Mouse (Mus musculus): Measurements from ENCODE around the gene Negr1. TPM values are rescaled to one million over a fixed set of nuclear protein-coding genes. Genes with fewer than 3 reads are reported as not detected.

Negr1 gene
- polyA plus RNA-seq, 1 experiment from 2014 or later: 5.3 TPM

DNA sequence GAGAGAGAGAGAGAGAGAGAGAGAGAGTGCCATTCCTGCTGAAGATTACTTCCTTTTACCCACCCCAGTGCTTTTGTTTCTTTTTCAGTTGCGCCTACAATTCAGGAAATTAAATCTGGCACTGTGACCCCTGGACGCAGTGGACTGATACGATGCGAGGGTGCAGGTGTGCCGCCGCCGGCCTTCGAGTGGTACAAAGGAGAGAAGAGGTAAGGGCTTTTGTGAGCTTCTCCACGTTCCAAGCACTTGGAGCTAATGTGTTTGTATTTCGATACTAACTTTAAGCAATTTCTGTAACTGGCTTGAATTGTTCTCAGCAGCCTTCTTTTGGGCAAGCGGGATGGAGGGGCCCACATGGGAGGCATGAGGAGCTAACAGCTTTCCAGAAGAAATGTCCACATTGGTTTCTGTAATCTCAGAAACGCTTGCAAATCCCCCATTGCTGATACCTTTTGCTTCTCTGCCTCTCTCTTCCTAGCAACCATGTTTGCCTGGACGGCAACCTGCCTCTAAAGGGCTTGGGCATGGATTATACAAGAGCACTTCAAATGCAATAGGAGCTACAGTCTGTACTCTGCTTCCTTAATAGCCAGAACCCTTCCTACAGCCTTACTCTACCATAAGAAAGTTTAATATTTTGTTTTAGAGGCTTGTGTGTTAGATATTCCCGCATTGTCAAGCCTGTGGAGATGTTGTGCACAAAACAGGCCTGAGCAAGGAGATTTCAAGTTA is 584.7 kb downstream of the Negr1 start:
- ATAC-seq (ENCODE audit: insufficient read depth, low FRiP score): no peak
- no peaks in the 10 kb centered on the region for H3K27me3 ChIP-seq (ENCODE audit: control insufficient read depth, insufficient read depth, low read length)
- WGBS: 80% methylated on average over 14 of the region's 14 CpGs
- no peak overlapping the region for H3K9ac ChIP-seq (ENCODE audit: low read length)
- H3K4me2 ChIP-seq (ENCODE audit: low read depth, low read length): no peak overlapping the region
- H3K9me3 ChIP-seq (replicated peaks; ENCODE audit: control insufficient read depth, low read length): no peaks in the 10 kb centered on the region
- no peaks in the 10 kb centered on the region for H3K4me1 ChIP-seq (ENCODE audit: control insufficient read depth, insufficient read depth, low read length)
- H3K4me3 ChIP-seq (replicated peaks; ENCODE audit: low read length): no peak overlapping the region
- no peaks in the 10 kb centered on the region for H3K36me3 ChIP-seq (ENCODE audit: control insufficient read depth, insufficient read depth, low read length)
- H3K27ac ChIP-seq (ENCODE audit: low read length): no peak overlapping the region

DNA sequence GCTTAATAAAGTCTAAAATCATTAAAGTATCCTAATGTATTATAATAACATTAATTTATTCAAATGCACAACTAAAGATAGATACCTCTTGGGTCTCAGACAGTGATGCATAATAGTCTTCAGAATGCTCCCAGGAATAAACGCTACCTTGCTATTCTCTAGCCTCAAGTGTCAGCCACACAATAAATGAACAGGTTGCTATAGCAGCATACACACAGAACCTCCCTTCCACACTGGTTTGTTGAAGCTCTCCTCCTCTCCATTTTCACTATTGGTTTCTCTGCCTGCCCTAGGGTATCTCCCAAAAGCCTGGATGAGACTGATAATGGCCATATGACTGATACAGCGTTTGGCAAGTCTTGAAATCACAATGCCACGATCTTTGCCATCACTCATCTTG is 593.3 kb downstream of the Negr1 start:
- no peaks in the 10 kb centered on the region for H3K4me1 ChIP-seq (ENCODE audit: control insufficient read depth, insufficient read depth, low read length)
- WGBS: 70% methylated on average over 3 of the region's 3 CpGs
- no peak overlapping the region for H3K4me2 ChIP-seq (ENCODE audit: low read depth, low read length)
- no peak overlapping the region for H3K9ac ChIP-seq (ENCODE audit: low read length)
- no peak for ATAC-seq (ENCODE audit: insufficient read depth, low FRiP score)
- H3K4me3 ChIP-seq (replicated peaks; ENCODE audit: low read length): no peak overlapping the region
- H3K27ac ChIP-seq (ENCODE audit: low read length): no peak overlapping the region
- H3K27me3 ChIP-seq (ENCODE audit: control insufficient read depth, insufficient read depth, low read length): no peaks in the 10 kb centered on the region
- H3K36me3 ChIP-seq (ENCODE audit: control insufficient read depth, insufficient read depth, low read length): no peaks in the 10 kb centered on the region
- H3K9me3 ChIP-seq (replicated peaks; ENCODE audit: control insufficient read depth, low read length): no peaks in the 10 kb centered on the region

GRCm38 (mm10) chr3:157155513-157155912 is 593.9 kb downstream of the Negr1 start:
- H3K4me1 ChIP-seq (ENCODE audit: control insufficient read depth, insufficient read depth, low read length): no peaks in the 10 kb centered on the region
- H3K27ac ChIP-seq (ENCODE audit: low read length): no peak overlapping the region
- no peak overlapping the region for H3K9ac ChIP-seq (ENCODE audit: low read length)
- H3K4me3 ChIP-seq (replicated peaks; ENCODE audit: low read length): no peak overlapping the region
- no peaks in the 10 kb centered on the region for H3K27me3 ChIP-seq (ENCODE audit: control insufficient read depth, insufficient read depth, low read length)
- H3K36me3 ChIP-seq (ENCODE audit: control insufficient read depth, insufficient read depth, low read length): no peaks in the 10 kb centered on the region
- no peak for ATAC-seq (ENCODE audit: insufficient read depth, low FRiP score)
- no peak overlapping the region for H3K4me2 ChIP-seq (ENCODE audit: low read depth, low read length)
- H3K9me3 ChIP-seq (replicated peaks; ENCODE audit: control insufficient read depth, low read length): no peaks in the 10 kb centered on the region

- Histone ChIP-seq H3K27ac (ENCODE audit: low read length) (no peak overlapping the region), H3K36me3 (ENCODE audit: control insufficient read depth, insufficient read depth, low read length) (no peaks in the 10 kb centered on the region), H3K9me3 (replicated peaks; ENCODE audit: control insufficient read depth, low read length) (no peaks in the 10 kb centered on the region), H3K4me1 (ENCODE audit: control insufficient read depth, insufficient read depth, low read length) (no peaks in the 10 kb centered on the region), H3K9ac (ENCODE audit: low read length) (no peak overlapping the region), H3K4me2 (ENCODE audit: low read depth, low read length) (no peak overlapping the region), H3K4me3 (replicated peaks; ENCODE audit: low read length) (no peak overlapping the region), H3K27me3 (ENCODE audit: control insufficient read depth, insufficient read depth, low read length) (no peaks in the 10 kb centered on the region)
- WGBS: 92% methylated on average over 3 of the region's 3 CpGs
- no peak for ATAC-seq (ENCODE audit: insufficient read depth, low FRiP score)
Measured at GRCm38 (mm10) chr3:157164840-157165595, 603.4 kb downstream of the Negr1 start.

GRCm38 (mm10) chr3:157181975-157182374 is 620.4 kb downstream of the Negr1 start:
- Histone ChIP-seq H3K4me1 (ENCODE audit: control insufficient read depth, insufficient read depth, low read length) (no peaks in the 10 kb centered on the region), H3K9me3 (replicated peaks; ENCODE audit: control insufficient read depth, low read length) (no peaks in the 10 kb centered on the region), H3K9ac (ENCODE audit: low read length) (no peak overlapping the region), H3K36me3 (ENCODE audit: control insufficient read depth, insufficient read depth, low read length) (no peaks in the 10 kb centered on the region), H3K27ac (ENCODE audit: low read length) (no peak overlapping the region), H3K27me3 (ENCODE audit: control insufficient read depth, insufficient read depth, low read length) (no peaks in the 10 kb centered on the region), H3K4me2 (ENCODE audit: low read depth, low read length) (no peak overlapping the region), H3K4me3 (replicated peaks; ENCODE audit: low read length) (no peak overlapping the region)
- ATAC-seq (ENCODE audit: insufficient read depth, low FRiP score): no peak
- 71% methylated on average over 2 of the region's 2 CpGs for WGBS

DNA sequence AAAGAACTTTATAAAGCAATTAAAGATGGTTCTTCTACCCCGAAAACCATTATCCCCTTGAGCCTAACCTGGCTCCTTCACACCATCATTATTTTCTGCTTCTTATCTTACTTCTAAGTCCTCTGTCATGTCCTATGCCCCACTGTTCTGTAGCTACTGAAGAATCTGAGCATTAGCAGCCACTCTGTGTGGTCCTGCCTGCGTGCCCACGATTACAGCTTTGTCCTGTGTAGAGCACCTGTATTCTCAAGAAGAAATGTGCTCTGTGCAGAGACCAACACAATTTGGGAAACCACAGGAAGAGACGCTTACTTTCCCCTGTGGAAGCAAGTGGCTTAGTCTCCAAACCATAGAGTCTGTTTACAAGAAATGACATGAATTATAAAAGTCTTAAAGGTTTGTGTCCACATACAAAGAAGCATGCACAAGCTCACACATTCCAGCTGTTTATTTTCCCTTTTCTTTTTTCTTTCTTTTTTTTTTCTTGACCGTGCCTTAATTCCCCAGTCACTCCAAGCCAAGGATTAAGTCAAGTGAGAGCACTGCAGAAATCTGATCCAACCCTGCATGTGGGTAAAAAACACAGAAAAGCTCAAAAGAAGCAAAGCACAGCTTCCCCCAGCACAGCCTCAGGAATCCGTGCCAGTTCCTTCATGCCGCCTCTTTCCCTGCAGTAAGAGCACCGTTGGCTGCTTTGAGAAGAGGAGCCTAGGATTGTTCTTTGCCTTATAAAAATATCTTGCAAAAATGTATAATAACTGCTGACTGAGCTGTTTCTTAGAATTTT is 627.5 kb downstream of the Negr1 start:
- 45% methylated on average over 8 of the region's 8 CpGs for WGBS
- H3K4me1 ChIP-seq (ENCODE audit: control insufficient read depth, insufficient read depth, low read length): peaks cover 4% of the 10 kb centered on the region; the same call in 1 of the 2 replicates
- H3K4me2 ChIP-seq (ENCODE audit: low read depth, low read length): no peak overlapping the region
- H3K9me3 ChIP-seq (replicated peaks; ENCODE audit: control insufficient read depth, low read length): no peaks in the 10 kb centered on the region
- no peak overlapping the region for H3K27ac ChIP-seq (ENCODE audit: low read length)
- no peaks in the 10 kb centered on the region for H3K36me3 ChIP-seq (ENCODE audit: control insufficient read depth, insufficient read depth, low read length)
- no peak for ATAC-seq (ENCODE audit: insufficient read depth, low FRiP score)
- H3K9ac ChIP-seq (ENCODE audit: low read length): no peak overlapping the region
- no peaks in the 10 kb centered on the region for H3K27me3 ChIP-seq (ENCODE audit: control insufficient read depth, insufficient read depth, low read length)
- H3K4me3 ChIP-seq (replicated peaks; ENCODE audit: low read length): no peak overlapping the region

DNA sequence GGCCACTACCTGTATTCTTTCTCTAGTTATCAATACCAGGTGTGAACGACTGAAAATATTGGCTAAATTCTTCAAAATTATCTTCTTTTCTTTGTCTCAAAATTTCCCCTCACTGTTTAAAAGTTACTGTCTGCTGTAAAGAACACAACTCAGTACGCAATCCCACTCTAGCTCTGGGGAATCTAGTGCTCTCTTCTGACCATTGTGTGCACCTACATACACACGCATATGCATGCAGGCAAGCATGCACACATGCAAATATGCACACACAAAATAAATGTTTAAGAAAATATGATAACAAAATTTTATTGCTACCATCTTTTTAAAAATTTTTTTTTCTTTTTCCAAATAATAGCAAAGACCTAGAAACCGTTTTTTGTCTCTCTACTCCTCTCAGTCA is 628.2 kb downstream of the Negr1 start:
- H3K9me3 ChIP-seq (replicated peaks; ENCODE audit: control insufficient read depth, low read length): no peaks in the 10 kb centered on the region
- WGBS: 83% methylated on average over 4 of the region's 4 CpGs
- H3K9ac ChIP-seq (ENCODE audit: low read length): no peak overlapping the region
- H3K4me1 ChIP-seq (ENCODE audit: control insufficient read depth, insufficient read depth, low read length): peaks cover 4% of the 10 kb centered on the region; the same call in 1 of the 2 replicates
- no peak overlapping the region for H3K27ac ChIP-seq (ENCODE audit: low read length)
- H3K27me3 ChIP-seq (ENCODE audit: control insufficient read depth, insufficient read depth, low read length): no peaks in the 10 kb centered on the region
- no peak overlapping the region for H3K4me3 ChIP-seq (replicated peaks; ENCODE audit: low read length)
- ATAC-seq (ENCODE audit: insufficient read depth, low FRiP score): no peak
- H3K4me2 ChIP-seq (ENCODE audit: low read depth, low read length): no peak overlapping the region
- H3K36me3 ChIP-seq (ENCODE audit: control insufficient read depth, insufficient read depth, low read length): no peaks in the 10 kb centered on the region

DNA sequence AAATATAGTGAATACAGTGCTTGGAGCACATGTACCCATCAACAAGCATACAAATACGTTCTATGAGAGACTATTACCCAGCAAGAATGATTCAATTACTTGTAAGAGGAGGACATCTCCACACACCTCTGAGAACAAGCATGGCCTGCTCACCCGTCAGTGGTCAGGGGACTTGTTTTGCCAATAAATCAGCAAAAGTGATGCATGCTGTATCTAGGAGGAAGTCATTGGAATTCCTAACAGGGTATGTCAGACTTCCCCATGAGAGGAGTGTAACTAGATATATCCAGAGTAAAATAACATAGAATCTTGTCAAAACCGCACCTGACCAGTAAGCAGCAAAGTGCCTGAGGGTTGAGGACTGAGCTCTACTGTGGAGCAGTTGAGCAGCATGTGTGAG is 629.0 kb downstream of the Negr1 start:
- 60% methylated on average over 3 of the region's 3 CpGs for WGBS
- H3K9ac ChIP-seq (ENCODE audit: low read length): no peak overlapping the region
- H3K4me1 ChIP-seq (ENCODE audit: control insufficient read depth, insufficient read depth, low read length): peaks cover 4% of the 10 kb centered on the region; the same call in 1 of the 2 replicates
- no peak overlapping the region for H3K4me3 ChIP-seq (replicated peaks; ENCODE audit: low read length)
- H3K4me2 ChIP-seq (ENCODE audit: low read depth, low read length): no peak overlapping the region
- no peak overlapping the region for H3K27ac ChIP-seq (ENCODE audit: low read length)
- H3K9me3 ChIP-seq (replicated peaks; ENCODE audit: control insufficient read depth, low read length): no peaks in the 10 kb centered on the region
- no peaks in the 10 kb centered on the region for H3K27me3 ChIP-seq (ENCODE audit: control insufficient read depth, insufficient read depth, low read length)
- no peak for ATAC-seq (ENCODE audit: insufficient read depth, low FRiP score)
- H3K36me3 ChIP-seq (ENCODE audit: control insufficient read depth, insufficient read depth, low read length): no peaks in the 10 kb centered on the region

GRCm38 (mm10) chr3:157192021-157192420 is 630.4 kb downstream of the Negr1 start:
- no peaks in the 10 kb centered on the region for H3K36me3 ChIP-seq (ENCODE audit: control insufficient read depth, insufficient read depth, low read length)
- no peak overlapping the region for H3K4me3 ChIP-seq (replicated peaks; ENCODE audit: low read length)
- no peak overlapping the region for H3K9ac ChIP-seq (ENCODE audit: low read length)
- H3K9me3 ChIP-seq (replicated peaks; ENCODE audit: control insufficient read depth, low read length): no peaks in the 10 kb centered on the region
- ATAC-seq (ENCODE audit: insufficient read depth, low FRiP score): no peak
- 64% methylated on average over 3 of the region's 3 CpGs for WGBS
- H3K4me2 ChIP-seq (ENCODE audit: low read depth, low read length): no peak overlapping the region
- H3K27me3 ChIP-seq (ENCODE audit: control insufficient read depth, insufficient read depth, low read length): no peaks in the 10 kb centered on the region
- H3K27ac ChIP-seq (ENCODE audit: low read length): no peak overlapping the region
- peaks cover 4% of the 10 kb centered on the region; the same call in 1 of the 2 replicates for H3K4me1 ChIP-seq (ENCODE audit: control insufficient read depth, insufficient read depth, low read length)
